Mouse (Mus musculus) heart, embryonic 14.5 days (tissue): ENCODE data around the gene Abca7. TPM values are rescaled to one million over a fixed set of nuclear protein-coding genes. Genes with fewer than 3 reads are reported as not detected.
A peak's percentile ranks its signal among the peaks of the same experiment; 100 is the strongest.
"Not testable (repeated sequence)": the region's sequence is repeated elsewhere in the genome, so short reads cannot be mapped to it uniquely, and the experiment has no call there.

Source experiments
- ATAC-seq: fragments of 200-750 bp; cut with Nextera tagmentation; 2 replicates; pipeline ENCODE4 v1.8.0; 2017; ENCODE audit warnings: low read depth, moderate TSS enrichment; ENCODE audit not compliant: insufficient number of reproducible peaks, insufficient read depth, low FRiP score
- H3K27ac ChIP-seq, 2 experiments: fragments of 200-500 bp in 1 of 2; fragments of 300-500 bp in 1 of 2; sonication (generic) in 1 of 2; replicated peaks in 1 of 2; 2 replicates each; pipeline ENCODE4 v1.5.1; 2012 to 2014; ENCODE audit warnings: low read depth in 2 of 2, low read length in 2 of 2, control low read depth in 1 of 2, mild to moderate bottlenecking in 1 of 2, mixed read lengths in 1 of 2; ENCODE audit not compliant: control insufficient read depth in 1 of 2, insufficient read depth in 1 of 2
- H3K27me3 ChIP-seq: fragments of 300-500 bp; sonication (generic); 2 replicates; pipeline ENCODE4 v1.6.1; 2014; ENCODE audit warnings: mild to moderate bottlenecking, low read length, control low read depth; ENCODE audit not compliant: control insufficient read depth, insufficient read depth
- H3K36me3 ChIP-seq: fragments of 300-500 bp; sonication (generic); 2 replicates; pipeline ENCODE4 v1.6.1; 2014; ENCODE audit warnings: mild to moderate bottlenecking, control low read depth, low read length, mixed read lengths; ENCODE audit not compliant: control insufficient read depth, insufficient read depth
- H3K4me1 ChIP-seq, 2 experiments: fragments of 200-500 bp in 1 of 2; fragments of 300-500 bp in 1 of 2; sonication (generic) in 1 of 2; 2 replicates each; pipeline ENCODE4 v1.6.1; 2012 to 2014; ENCODE audit warnings: low read length in 2 of 2, control low read depth in 1 of 2, mixed read lengths in 1 of 2; ENCODE audit not compliant: control insufficient read depth in 2 of 2, insufficient read depth in 2 of 2
- H3K4me2 ChIP-seq: fragments of 300-500 bp; sonication (generic); 2 replicates; pipeline ENCODE4 v1.6.1; 2014; ENCODE audit warnings: mild to moderate bottlenecking, low read length
- H3K4me3 ChIP-seq, 2 experiments: fragments of 200-500 bp in 1 of 2; fragments of 300-500 bp in 1 of 2; sonication (generic) in 1 of 2; 2 replicates each; pipeline ENCODE4 v1.5.1; 2012 to 2014; ENCODE audit warnings: low read length in 2 of 2, mild to moderate bottlenecking in 2 of 2, control low read depth in 1 of 2, low read depth in 1 of 2, moderate library complexity in 1 of 2; ENCODE audit not compliant: control insufficient read depth in 1 of 2, insufficient read depth in 1 of 2
- H3K9ac ChIP-seq: fragments of 300-500 bp; sonication (generic); 2 replicates; pipeline ENCODE4 v1.6.1; 2014; ENCODE audit warnings: mild to moderate bottlenecking, low read length
- H3K9me3 ChIP-seq: fragments of 300-500 bp; sonication (generic); 2 replicates; pipeline ENCODE4 v1.6.1; 2016; ENCODE audit warnings: low read length, control low read depth; ENCODE audit not compliant: control insufficient read depth
- WGBS: fragments of 180-500 bp; shearing (Covaris S2); extraction: QIAGEN DNeasy Blood & Tissue Kit; methylation state at CpG from one replicate; pipeline ENCODE4 v1.1.7; 2014; 5-methylcytosine and 5-hydroxymethylcytosine counted together
- polyA plus RNA-seq: library from polyadenylated mRNA; unstranded; fragments of >200 nt; fragmentation: Nextera tagmentation; extraction: Ambion mirVana; gene quantifications from 2 replicates; pipeline ENCODE4 v1.2.1, GENCODE M21; 2014

The Abca7 gene
- polyA plus RNA-seq, 1 experiment from 2014 or later: 1.7 TPM

DNA sequence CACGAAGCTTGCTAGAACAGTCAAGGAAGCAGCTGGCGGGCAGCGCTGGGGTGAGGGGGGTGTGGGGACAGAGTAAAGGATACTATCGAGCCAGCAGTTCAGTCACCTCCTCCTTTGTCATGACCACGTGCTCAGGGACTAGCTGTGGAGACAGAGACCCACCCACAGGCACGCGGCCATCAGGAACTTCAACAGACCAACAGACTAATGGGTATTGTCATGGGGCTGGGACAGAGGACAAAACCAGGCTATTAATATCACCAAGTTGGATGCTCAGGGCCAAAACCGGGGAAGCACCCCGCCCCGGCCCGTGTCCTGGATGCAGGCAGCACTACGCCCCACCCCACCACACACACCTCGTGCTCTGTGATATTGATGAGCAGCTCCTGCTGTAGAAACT lies 40.5 kb downstream of the Abca7 start:
- Histone ChIP-seq H3K9ac (no peak overlapping the region), H3K36me3 (peaks cover 36% of the 10 kb centered on the region), H3K4me3 (no peak overlapping the region), H3K27me3 (no peaks in the 10 kb centered on the region), H3K9me3 (no peaks in the 10 kb centered on the region), H3K27ac (no peak overlapping the region), H3K4me2 (no peak overlapping the region), H3K4me1 (peaks cover 21 to 32% of the 10 kb centered on the region in 2 experiments)
- 91% methylated on average over 13 of the region's 13 CpGs for WGBS
- ATAC-seq: no peak

DNA sequence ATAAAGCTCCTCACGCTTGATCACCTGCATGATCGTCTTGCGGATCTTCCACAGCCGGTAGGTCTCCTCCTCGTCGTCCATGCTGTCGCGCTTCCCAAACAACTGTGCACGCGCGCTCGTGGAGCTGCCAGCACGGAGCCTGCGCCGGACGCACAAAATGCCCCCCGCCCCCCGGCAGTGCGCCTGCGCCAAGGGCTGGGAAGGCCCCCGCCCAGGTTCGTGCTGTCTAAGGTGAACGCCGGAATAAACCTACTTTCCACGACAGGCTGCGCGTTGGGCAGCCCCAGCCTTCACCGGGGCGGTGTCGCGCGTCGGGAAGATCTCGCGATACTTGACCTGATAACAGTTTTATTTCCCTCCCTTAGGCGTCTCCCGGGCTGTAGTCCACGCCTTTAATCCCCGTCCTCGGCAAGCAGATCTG lies 43.3 kb downstream of the Abca7 start, which contains the start of gene Polr2e:
Gene Polr2e (minus strand): TSS at position 237 of the 421 bp plus-strand sequence.
- Histone ChIP-seq H3K4me2 (peak within 1 kb of the TSS; percentile 76), H3K27me3 (no peaks in the 10 kb centered on the region), H3K9ac (peak within 1 kb of the TSS; percentile 87), H3K4me3 (peak within 1 kb of the TSS; percentile 69 to 85), H3K9me3 (no peaks in the 10 kb centered on the region), H3K27ac (peak within 1 kb of the TSS; percentile 34 to 60; a peak in 3 of 4 replicates), H3K36me3 (peaks cover 36% of the 10 kb centered on the region), H3K4me1 (peaks cover 2 to 12% of the 10 kb centered on the region in 2 experiments; a peak in 3 of 4 replicates)
- ATAC-seq: peak; percentile 96
- under 1% methylated on average over 40 of the region's 40 CpGs for WGBS

DNA sequence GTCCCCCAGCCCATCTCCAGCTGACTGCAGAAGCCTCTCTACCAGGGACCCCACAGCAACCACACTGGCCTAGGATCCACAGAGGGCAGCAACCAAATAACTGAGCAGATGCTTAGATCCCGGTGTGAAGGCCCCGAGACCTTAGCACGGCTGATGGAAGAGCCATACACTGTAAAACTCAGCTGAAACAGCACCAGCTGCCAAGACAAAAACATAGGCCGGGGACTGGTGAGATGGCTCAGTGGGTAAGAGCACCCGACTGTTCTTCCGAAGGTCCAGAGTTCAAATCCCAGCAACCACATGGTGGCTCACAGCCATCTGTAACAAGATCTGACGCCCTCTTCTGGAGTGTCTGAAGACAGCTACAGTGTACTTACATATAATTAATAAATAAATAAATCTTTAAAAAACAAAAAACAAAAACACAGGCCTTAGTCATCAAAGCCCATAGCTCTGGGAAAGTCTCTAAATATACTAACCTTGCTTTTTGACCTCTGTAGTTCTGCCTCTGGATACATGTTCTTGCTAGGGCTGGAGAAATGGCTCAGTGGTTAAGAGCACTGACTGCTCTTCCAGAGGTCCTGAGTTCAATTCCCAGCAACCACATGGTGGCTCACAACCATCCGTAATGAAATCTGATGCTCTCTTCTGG lies 45.2 kb downstream of the Abca7 start:
- H3K4me3 ChIP-seq, H3K27me3 ChIP-seq, H3K9ac ChIP-seq, ATAC-seq, H3K4me2 ChIP-seq, H3K9me3 ChIP-seq, H3K27ac ChIP-seq: not testable (repeated sequence)
- peaks cover 2 to 12% of the 10 kb centered on the region in 2 experiments; a peak in 3 of 4 replicates for H3K4me1 ChIP-seq
- peaks cover 19% of the 10 kb centered on the region for H3K36me3 ChIP-seq
- WGBS: 85% methylated on average over 8 of the region's 8 CpGs

DNA sequence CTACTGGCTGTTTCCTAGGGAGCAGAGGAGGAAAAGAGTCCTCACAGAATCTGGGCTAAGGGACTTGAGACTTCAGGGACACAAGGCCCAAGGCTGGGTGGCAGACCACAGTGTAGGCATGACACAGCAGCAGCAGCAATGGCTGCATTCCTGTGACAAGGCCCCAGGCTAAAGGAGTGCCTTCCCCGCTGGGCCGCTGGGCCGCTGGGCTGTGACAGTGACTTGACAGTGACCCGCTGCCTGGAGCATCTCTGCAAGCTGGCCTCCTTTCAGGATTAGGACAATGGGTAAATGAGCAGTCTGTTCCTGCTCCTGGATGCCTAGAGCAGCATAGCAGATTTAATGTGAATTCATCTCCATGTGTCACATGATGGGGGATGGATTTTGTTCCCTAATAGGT lies 47.8 kb downstream of the Abca7 start:
- H3K36me3 ChIP-seq: no peaks in the 10 kb centered on the region
- no peaks in the 10 kb centered on the region for H3K9me3 ChIP-seq
- no peak overlapping the region for H3K9ac ChIP-seq
- WGBS: 51% methylated on average over 4 of the region's 4 CpGs
- H3K4me2 ChIP-seq: no peak overlapping the region
- H3K27me3 ChIP-seq: no peaks in the 10 kb centered on the region
- no peak overlapping the region for H3K4me3 ChIP-seq
- no peak overlapping the region for H3K27ac ChIP-seq
- ATAC-seq: no peak
- H3K4me1 ChIP-seq: peaks cover 10 to 18% of the 10 kb centered on the region in 2 experiments; a peak in 3 of 4 replicates

DNA sequence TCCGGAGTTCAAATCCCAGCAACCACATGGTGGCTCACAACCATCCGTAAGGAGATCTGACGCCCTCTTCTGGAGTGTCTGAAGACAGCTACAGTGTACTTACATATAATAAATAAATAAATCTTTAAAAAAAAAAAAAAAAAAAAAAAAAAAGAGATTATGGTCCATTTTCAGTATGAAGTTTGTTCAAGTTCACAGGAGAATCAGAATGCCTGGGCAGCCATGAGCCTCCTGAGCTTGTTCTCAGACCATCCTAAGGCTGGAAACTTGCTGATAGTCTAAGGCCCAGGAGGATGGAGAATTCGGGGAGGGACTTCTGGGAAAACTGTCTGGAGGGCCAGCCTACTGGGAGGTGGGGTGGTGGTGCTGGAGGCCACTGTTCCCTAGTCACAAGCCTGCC lies 49.1 kb downstream of the Abca7 start:
- H3K36me3 ChIP-seq, H3K9me3 ChIP-seq, H3K9ac ChIP-seq, H3K4me3 ChIP-seq, H3K27me3 ChIP-seq, ATAC-seq, H3K4me2 ChIP-seq, H3K27ac ChIP-seq: not testable (repeated sequence)
- peaks cover 11 to 23% of the 10 kb centered on the region in 2 experiments; a peak in 3 of 4 replicates for H3K4me1 ChIP-seq
- 85% methylated on average over 2 of the region's 4 CpGs for WGBS

DNA sequence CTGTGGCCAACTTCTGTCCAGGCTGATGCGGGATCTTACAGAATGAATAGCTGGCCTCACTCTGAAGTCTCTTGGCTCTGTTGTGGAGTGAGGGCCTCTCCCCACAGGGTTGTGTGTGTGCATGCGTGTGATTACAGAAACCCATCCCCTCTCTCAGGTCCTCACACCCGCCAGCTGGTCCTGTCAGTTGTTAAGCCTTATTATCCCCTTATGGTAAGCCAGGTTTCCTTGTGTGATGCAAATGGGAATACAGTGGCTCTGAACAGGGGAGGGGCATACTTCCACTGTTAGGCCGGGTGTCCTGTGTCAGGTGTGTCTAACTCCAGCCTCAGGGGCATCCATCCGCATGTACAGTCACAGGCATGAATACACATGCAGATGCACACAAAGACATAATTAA lies 49.5 kb downstream of the Abca7 start:
- WGBS: 84% methylated on average over 5 of the region's 5 CpGs
- H3K4me2 ChIP-seq: no peak overlapping the region
- no peaks in the 10 kb centered on the region for H3K9me3 ChIP-seq
- no peak overlapping the region for H3K9ac ChIP-seq
- no peak for ATAC-seq
- H3K4me1 ChIP-seq: peaks cover 14 to 24% of the 10 kb centered on the region in 2 experiments; a peak in 3 of 4 replicates
- no peaks in the 10 kb centered on the region for H3K27me3 ChIP-seq
- no peaks in the 10 kb centered on the region for H3K36me3 ChIP-seq
- no peak overlapping the region for H3K4me3 ChIP-seq
- no peak overlapping the region for H3K27ac ChIP-seq

DNA sequence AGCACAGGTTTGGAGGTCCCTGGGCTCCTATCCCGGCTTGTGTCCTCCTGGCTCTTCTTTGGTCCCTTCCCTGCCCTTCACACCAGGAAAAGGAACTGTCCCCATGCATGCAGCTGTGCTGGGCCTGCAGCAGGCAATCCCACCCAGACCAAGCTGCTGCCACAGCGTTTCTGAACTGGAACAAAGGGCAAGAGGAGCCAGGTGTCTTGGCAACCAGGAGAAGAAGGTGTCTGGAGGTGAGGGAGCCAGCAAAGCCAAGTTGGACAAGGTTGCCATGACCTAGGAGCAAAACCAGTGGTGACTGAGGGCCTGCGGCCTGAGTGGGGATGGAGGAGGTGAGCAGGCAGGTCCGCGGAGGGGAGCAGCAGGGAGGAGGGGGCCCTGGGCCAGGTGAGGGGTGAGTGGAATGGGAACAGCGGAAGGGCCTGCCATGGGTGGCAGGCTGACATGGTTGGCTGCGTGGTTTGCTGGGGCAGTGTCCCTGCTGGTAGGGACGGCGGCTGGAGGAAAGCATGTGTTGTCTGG lies 50.8 kb downstream of the Abca7 start, which contains the start of gene Gpx4:
Gene Gpx4 (plus strand): TSS at position 126 of the 525 bp plus-strand sequence.
- Histone ChIP-seq H3K9ac (no peak within 1 kb of the TSS), H3K4me1 (peaks cover 19 to 37% of the 10 kb centered on the region in 2 experiments), H3K4me2 (no peak within 1 kb of the TSS), H3K4me3 (no peak within 1 kb of the TSS), H3K27me3 (no peaks in the 10 kb centered on the region), H3K27ac (no peak within 1 kb of the TSS; a peak in 1 of 4 replicates), H3K36me3 (no peaks in the 10 kb centered on the region), H3K9me3 (no peaks in the 10 kb centered on the region)
- 61% methylated on average over 9 of the region's 9 CpGs for WGBS
- ATAC-seq: no peak
